Mouse (Mus musculus): ENCODE results near the gene Rfx4.
A peak's percentile ranks its signal among the peaks of the same experiment; 100 is the strongest.

GRCm38 (mm10) chr10:84730078-84730477 lies 25.8 kb upstream of the Rfx4 start:
- TF ChIP-seq CTCF (IDR thresholded peaks at IDR 0.05; ENCODE audit: low read depth, low read length) (peak; percentile 65), POLR2A (IDR thresholded peaks at IDR 0.05; ENCODE audit: extremely low read depth, insufficient read depth, low read length) (no peak)

Measured in liver, adult 2 months (tissue).